Mouse (Mus musculus): ENCODE results near the gene Usf3. TPM values are rescaled to one million over a fixed set of nuclear protein-coding genes. Genes with fewer than 3 reads are reported as not detected.

Usf3 gene
- total RNA-seq, 1 experiment from 2014 or later: 32.3 TPM

- DNase-seq: peak; percentile 21
Measured at GRCm38 (mm10) chr16:44240406-44240805, 67.4 kb downstream of the Usf3 start.

GRCm38 (mm10) chr16:44242633-44243032, 69.6 kb downstream of the Usf3 start:
- DNase-seq: peak; percentile 71

- no peak for DNase-seq
Measured at GRCm38 (mm10) chr16:44243323-44243722, 70.3 kb downstream of the Usf3 start.

- DNase-seq: no peak
Measured at GRCm38 (mm10) chr16:44249985-44250384, 76.9 kb downstream of the Usf3 start.

GRCm38 (mm10) chr16:44252735-44253134, 79.7 kb downstream of the Usf3 start:
- no peak for DNase-seq

- no peak for DNase-seq
Measured at GRCm38 (mm10) chr16:44253797-44254634, 81.0 kb downstream of the Usf3 start.

- DNase-seq: peak; percentile 34
Measured at GRCm38 (mm10) chr16:44254698-44255097, 81.7 kb downstream of the Usf3 start.

GRCm38 (mm10) chr16:44257476-44257875, 84.4 kb downstream of the Usf3 start:
- no peak for DNase-seq

- DNase-seq: no peak
Measured at GRCm38 (mm10) chr16:44264916-44265315, 91.9 kb downstream of the Usf3 start.

- DNase-seq: no peak
Measured at GRCm38 (mm10) chr16:44265562-44265961, 92.5 kb downstream of the Usf3 start.

GRCm38 (mm10) chr16:44268541-44269215, 95.6 kb downstream of the Usf3 start:
- DNase-seq: no peak

- no peak for DNase-seq
Measured at GRCm38 (mm10) chr16:44269578-44269977, 96.5 kb downstream of the Usf3 start.

GRCm38 (mm10) chr16:44270606-44271005, 97.6 kb downstream of the Usf3 start:
- peak; percentile 42 for DNase-seq

- DNase-seq: peak; percentile 33
Measured at GRCm38 (mm10) chr16:44271371-44272038, 98.5 kb downstream of the Usf3 start.

Other genes with a start within 250 kb of the Usf3 start
- 30.8 and 40.2 TPM in 2 replicates for gene Qtrt2, start 246.4 kb upstream of the Usf3 start, total RNA-seq (2021)
- gene Zdhhc23, start 193.5 kb upstream of the Usf3 start, total RNA-seq (2021): 0.46 and 0.52 TPM in 2 replicates
- 1.6 and 2.1 TPM in 2 replicates for gene Gramd1c, start 109.9 kb upstream of the Usf3 start, total RNA-seq (2021)
- gene Atp6v1a, start 33.5 kb upstream of the Usf3 start, total RNA-seq (2021): 149 and 153 TPM in 2 replicates
- gene Naa50, start 33.4 kb upstream of the Usf3 start, total RNA-seq (2021): 79.9 and 101 TPM in 2 replicates
- gene Sidt1, start 159.9 kb downstream of the Usf3 start, total RNA-seq (2021): 9.3 and 12.8 TPM in 2 replicates
- 28.1 and 37.5 TPM in 2 replicates for gene Spice1, start 173.9 kb downstream of the Usf3 start, total RNA-seq (2021)
- 1.9 and 5.3 TPM in 2 replicates for gene Cfap44, start 221.6 kb downstream of the Usf3 start, total RNA-seq (2021)

Data from adrenal gland, postnatal 25 days (tissue).